Mouse (Mus musculus): ENCODE results near the gene Rtl8b. TPM values are rescaled to one million over a fixed set of nuclear protein-coding genes. Genes with fewer than 3 reads are reported as not detected.
A peak's percentile ranks its signal among the peaks of the same experiment; 100 is the strongest.
"Not testable (repeated sequence)": the region's sequence is repeated elsewhere in the genome, so short reads cannot be mapped to it uniquely, and the experiment has no call there.

The Rtl8b gene
- polyA plus RNA-seq, 1 experiment from 2014 or later: 82.8 TPM

- no peak for TF ChIP-seq CTCF (IDR thresholded peaks at IDR 0.05; ENCODE audit: low read depth)
- Histone ChIP-seq H3K27me3 (ENCODE audit: insufficient read depth, low read length) (no peaks in the 10 kb centered on the region), H3K9me3 (replicated peaks; ENCODE audit: low read length) (no peaks in the 10 kb centered on the region), H3K9ac (ENCODE audit: low read depth, low read length) (no peak overlapping the region), H3K4me1 (replicated peaks; ENCODE audit: insufficient read depth, low read length) (no peaks in the 10 kb centered on the region), H3K36me3 (ENCODE audit: insufficient read depth, low read length) (no peaks in the 10 kb centered on the region), H3K4me2 (ENCODE audit: low read length) (no peak overlapping the region), H3K4me3 (replicated peaks; ENCODE audit: low read depth, low read length) (no peak overlapping the region), H3K27ac (no peak overlapping the region)
- no peak for DNase-seq (ENCODE audit: low spot score)
- WGBS: 68% methylated on average over 2 of the region's 2 CpGs
- ATAC-seq (replicated peaks; ENCODE audit: low FRiP score, low read depth): no peak
These were observed 22.9 kb upstream of the Rtl8b start for GRCm38 (mm10) chrX:53693141-53693540.

DNA sequence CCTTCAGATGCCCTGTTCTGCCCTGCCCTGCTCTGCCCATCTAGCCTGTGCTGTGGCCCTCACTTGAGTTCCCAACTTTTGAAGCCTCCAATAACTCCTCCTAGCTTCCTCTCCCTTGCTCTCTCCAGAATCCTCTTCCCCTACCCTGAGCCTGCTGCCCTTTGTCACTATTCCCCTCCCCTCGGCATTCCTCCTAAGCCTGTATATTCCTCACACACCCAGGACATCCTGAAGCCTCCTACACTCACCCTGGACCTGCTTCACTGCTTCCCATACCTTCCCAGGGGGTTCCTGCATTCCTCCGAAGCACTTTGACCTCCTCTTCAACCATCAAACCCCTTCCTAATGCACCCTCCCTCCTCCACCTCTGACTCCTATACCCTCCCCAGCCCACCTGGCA lies 21.9 kb upstream of the Rtl8b start:
- Histone ChIP-seq H3K9me3 (replicated peaks; ENCODE audit: low read length) (no peaks in the 10 kb centered on the region), H3K36me3 (ENCODE audit: insufficient read depth, low read length) (no peaks in the 10 kb centered on the region), H3K4me1 (replicated peaks; ENCODE audit: insufficient read depth, low read length) (no peaks in the 10 kb centered on the region), H3K27ac (0 out of 2 replicates have a peak overlapping the region, but pooled peaks have one; percentile 1), H3K4me2 (ENCODE audit: low read length) (no peak overlapping the region), H3K27me3 (ENCODE audit: insufficient read depth, low read length) (no peaks in the 10 kb centered on the region), H3K9ac (ENCODE audit: low read depth, low read length) (no peak overlapping the region), H3K4me3 (replicated peaks; ENCODE audit: low read depth, low read length) (no peak overlapping the region)
- WGBS: 33% methylated on average over 2 of the region's 2 CpGs
- no peak for TF ChIP-seq CTCF (IDR thresholded peaks at IDR 0.05; ENCODE audit: low read depth)
- ATAC-seq (replicated peaks; ENCODE audit: low FRiP score, low read depth) (peak; percentile 69), DNase-seq (ENCODE audit: low spot score) (peak; percentile 18)

DNA sequence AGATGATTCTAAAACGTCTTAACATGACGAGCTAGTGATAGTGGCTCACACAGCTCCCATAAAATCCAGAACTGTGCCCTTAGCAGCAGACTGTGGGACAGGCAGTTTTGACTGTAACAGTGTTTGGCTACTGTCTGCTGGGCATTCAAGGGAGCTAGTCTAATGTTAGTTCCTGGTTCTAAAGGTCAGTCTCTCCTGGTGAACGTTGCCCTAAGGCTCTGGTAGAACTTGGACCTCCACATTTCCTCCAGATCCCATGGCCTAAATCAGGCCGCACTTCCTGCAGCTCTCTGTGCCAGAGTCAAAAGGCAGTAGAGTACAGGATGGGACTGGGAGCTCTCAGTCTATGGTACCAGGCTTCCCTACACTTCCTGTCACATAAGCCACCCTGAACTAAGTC lies 14.5 kb upstream of the Rtl8b start:
- not testable (repeated sequence) for H3K36me3 ChIP-seq (ENCODE audit: insufficient read depth, low read length); ATAC-seq (replicated peaks; ENCODE audit: low FRiP score, low read depth); H3K4me2 ChIP-seq (ENCODE audit: low read length); DNase-seq (ENCODE audit: low spot score); H3K4me1 ChIP-seq (replicated peaks; ENCODE audit: insufficient read depth, low read length); H3K27me3 ChIP-seq (ENCODE audit: insufficient read depth, low read length); H3K9ac ChIP-seq (ENCODE audit: low read depth, low read length); H3K4me3 ChIP-seq (replicated peaks; ENCODE audit: low read depth, low read length); H3K9me3 ChIP-seq (replicated peaks; ENCODE audit: low read length); H3K27ac ChIP-seq
- 62% methylated on average over 2 of the region's 4 CpGs for WGBS

GRCm38 (mm10) chrX:53682650-53683049 lies 12.4 kb upstream of the Rtl8b start:
- H3K9ac ChIP-seq (ENCODE audit: low read depth, low read length); H3K36me3 ChIP-seq (ENCODE audit: insufficient read depth, low read length); H3K27ac ChIP-seq; H3K4me1 ChIP-seq (replicated peaks; ENCODE audit: insufficient read depth, low read length); H3K4me2 ChIP-seq (ENCODE audit: low read length); H3K4me3 ChIP-seq (replicated peaks; ENCODE audit: low read depth, low read length); DNase-seq (ENCODE audit: low spot score); H3K27me3 ChIP-seq (ENCODE audit: insufficient read depth, low read length); H3K9me3 ChIP-seq (replicated peaks; ENCODE audit: low read length): not testable (repeated sequence)
- WGBS: 44% methylated on average over 2 of the region's 3 CpGs
- ATAC-seq (replicated peaks; ENCODE audit: low FRiP score, low read depth): peak; percentile 83

- ATAC-seq (replicated peaks; ENCODE audit: low FRiP score, low read depth); H3K36me3 ChIP-seq (ENCODE audit: insufficient read depth, low read length); H3K27me3 ChIP-seq (ENCODE audit: insufficient read depth, low read length); H3K9ac ChIP-seq (ENCODE audit: low read depth, low read length); H3K4me1 ChIP-seq (replicated peaks; ENCODE audit: insufficient read depth, low read length); H3K27ac ChIP-seq; DNase-seq (ENCODE audit: low spot score); H3K4me2 ChIP-seq (ENCODE audit: low read length); H3K9me3 ChIP-seq (replicated peaks; ENCODE audit: low read length); H3K4me3 ChIP-seq (replicated peaks; ENCODE audit: low read depth, low read length): not testable (repeated sequence)
- peak; percentile 60 for TF ChIP-seq CTCF (IDR thresholded peaks at IDR 0.05; ENCODE audit: low read depth)
- WGBS: 5% methylated on average over 1 of the region's 2 CpGs
These were observed 6.7 kb upstream of the Rtl8b start for GRCm38 (mm10) chrX:53676943-53677342.

DNA sequence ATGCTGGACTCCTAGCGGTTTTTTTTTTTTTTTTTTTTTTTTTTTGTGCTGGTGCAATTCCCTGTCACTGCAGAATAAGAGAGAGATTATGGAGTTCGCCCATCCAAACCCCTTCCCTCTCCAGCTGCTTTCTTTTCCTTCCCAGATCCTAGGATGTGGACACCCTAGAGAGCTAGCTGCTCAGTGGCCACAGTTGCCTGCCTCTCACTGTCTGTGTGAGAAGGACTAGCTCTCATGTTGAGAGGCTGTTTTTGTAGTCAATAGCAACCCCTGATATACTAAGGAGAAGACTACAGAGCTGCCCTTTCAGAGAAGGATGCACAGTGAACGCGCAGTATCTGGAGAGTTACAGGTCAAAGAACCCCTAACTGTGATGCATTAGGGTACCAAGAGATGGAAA lies 488 bp upstream of the Rtl8b start:
- H3K36me3 ChIP-seq (ENCODE audit: insufficient read depth, low read length); DNase-seq (ENCODE audit: low spot score); H3K27ac ChIP-seq; H3K4me1 ChIP-seq (replicated peaks; ENCODE audit: insufficient read depth, low read length); H3K27me3 ChIP-seq (ENCODE audit: insufficient read depth, low read length); H3K9ac ChIP-seq (ENCODE audit: low read depth, low read length); H3K9me3 ChIP-seq (replicated peaks; ENCODE audit: low read length): not testable (repeated sequence)
- 29% methylated on average over 4 of the region's 4 CpGs for WGBS
- Histone ChIP-seq H3K4me3 (replicated peaks; ENCODE audit: low read depth, low read length) (peak overlapping the region; percentile 17; the same call in 1 of the 2 replicates), H3K4me2 (ENCODE audit: low read length) (peak overlapping the region; percentile 37)
- peak; percentile 52 for ATAC-seq (replicated peaks; ENCODE audit: low FRiP score, low read depth)

DNA sequence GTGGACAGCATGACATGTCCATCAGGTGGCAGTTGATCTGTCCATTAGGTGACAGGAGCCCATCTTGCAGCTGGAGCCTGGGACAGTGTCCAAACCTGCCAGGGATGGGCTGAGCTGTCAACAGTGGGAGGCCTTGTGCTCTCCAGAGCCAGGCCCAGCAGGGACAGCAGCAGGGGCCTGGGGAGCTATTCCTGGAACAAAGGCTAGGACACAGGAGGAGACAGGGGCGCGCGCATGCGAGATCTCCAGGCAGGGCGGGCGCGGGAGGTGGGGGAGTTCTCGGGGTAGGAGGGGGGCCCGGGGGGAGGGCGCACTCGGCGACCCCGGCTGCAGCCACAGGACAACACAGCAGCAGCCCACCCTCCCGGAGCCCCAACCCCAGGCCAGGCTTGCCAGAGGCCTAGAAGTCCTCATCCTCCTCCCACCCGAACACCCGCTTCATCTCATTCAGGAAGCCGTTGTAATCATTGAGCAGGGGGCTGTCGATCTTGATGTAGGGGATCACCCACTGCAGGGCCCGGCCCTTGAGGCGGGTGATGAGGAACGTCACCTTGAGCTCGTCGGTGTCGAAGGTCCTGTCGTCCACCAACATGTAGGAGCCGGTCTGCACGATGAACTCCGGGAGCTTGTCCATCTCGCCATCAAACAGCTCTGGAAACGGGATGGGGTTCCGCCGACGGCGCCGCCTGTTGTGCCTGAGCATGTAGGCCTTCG lies 494 bp downstream of the Rtl8b start:
- not testable (repeated sequence) for H3K27me3 ChIP-seq (ENCODE audit: insufficient read depth, low read length); H3K4me1 ChIP-seq (replicated peaks; ENCODE audit: insufficient read depth, low read length); H3K36me3 ChIP-seq (ENCODE audit: insufficient read depth, low read length); H3K4me2 ChIP-seq (ENCODE audit: low read length); DNase-seq (ENCODE audit: low spot score); H3K9me3 ChIP-seq (replicated peaks; ENCODE audit: low read length); H3K27ac ChIP-seq; H3K9ac ChIP-seq (ENCODE audit: low read depth, low read length)
- WGBS: no CpG with 5 or more reads among the region's 36 CpGs
- peak; percentile 62 for ATAC-seq (replicated peaks; ENCODE audit: low FRiP score, low read depth)
- H3K4me3 ChIP-seq (replicated peaks; ENCODE audit: low read depth, low read length): peak overlapping the region; percentile 17; the same call in 1 of the 2 replicates

- H3K4me3 ChIP-seq (replicated peaks; ENCODE audit: low read depth, low read length); ATAC-seq (replicated peaks; ENCODE audit: low FRiP score, low read depth); H3K9me3 ChIP-seq (replicated peaks; ENCODE audit: low read length); H3K27ac ChIP-seq; H3K36me3 ChIP-seq (ENCODE audit: insufficient read depth, low read length); DNase-seq (ENCODE audit: low spot score); H3K9ac ChIP-seq (ENCODE audit: low read depth, low read length); H3K4me1 ChIP-seq (replicated peaks; ENCODE audit: insufficient read depth, low read length); H3K27me3 ChIP-seq (ENCODE audit: insufficient read depth, low read length); H3K4me2 ChIP-seq (ENCODE audit: low read length): not testable (repeated sequence)
- WGBS: 61% methylated on average over 4 of the region's 4 CpGs
These were observed 17.3 kb downstream of the Rtl8b start for GRCm38 (mm10) chrX:53652917-53653316.
